Mouse (Mus musculus): Measurements from ENCODE around the gene Nr1d1.

DNA sequence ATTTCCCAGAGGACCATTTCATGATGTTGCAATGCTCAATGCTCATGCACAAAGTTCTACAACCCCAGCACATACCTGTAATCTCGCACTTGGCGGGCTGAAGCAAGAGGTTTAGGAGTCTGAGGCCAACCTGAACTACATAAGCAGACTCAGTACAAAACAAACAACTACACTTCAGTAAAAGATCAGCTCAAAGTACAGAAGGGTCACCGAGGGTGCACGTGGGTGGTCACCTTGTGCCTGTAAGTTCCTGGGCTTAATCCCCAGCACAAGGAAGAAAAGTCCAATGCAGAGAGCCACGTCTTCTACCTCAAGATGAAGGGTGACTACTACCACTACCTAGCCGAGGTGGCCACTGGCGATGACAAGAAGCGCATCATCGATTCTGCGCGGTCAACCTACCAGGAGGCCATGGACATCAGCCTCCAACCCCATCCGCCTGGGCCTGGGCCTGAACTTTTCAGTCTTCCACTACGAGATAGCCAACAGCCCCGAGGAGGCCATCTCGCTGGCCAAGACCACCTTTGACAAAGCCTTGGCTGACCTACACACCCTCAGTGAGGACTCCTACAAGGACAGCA lies 49.1 kb downstream of the Nr1d1 start:
- TF ChIP-seq CTCF (IDR thresholded peaks at IDR 0.05; ENCODE audit: low read depth): no peak
- no peak for TF ChIP-seq EP300 (IDR thresholded peaks at IDR 0.05; ENCODE audit: low read depth)

Measured in heart, postnatal 0 days (tissue).